Mouse (Mus musculus) lung, adult 2 months (tissue): ENCODE data around the gene E330021D16Rik.

Experiments used
- CTCF ChIP-seq: fragments of 200-500 bp; IDR thresholded peaks from 2 replicates; pipeline ENCODE4 v1.5.1; 2011; ENCODE audit warnings: mild to moderate bottlenecking, low read length, control low read depth; ENCODE audit not compliant: insufficient read depth
- POLR2A ChIP-seq: fragments of 200-500 bp; IDR thresholded peaks from 2 replicates; pipeline ENCODE4 v1.6.1; 2011; ENCODE audit warnings: low read depth, mild to moderate bottlenecking, control low read depth, low read length, borderline replicate concordance; ENCODE audit errors: extremely low read depth

GRCm38 (mm10) chr6:136429441-136429840 lies 14.1 kb upstream of the E330021D16Rik start:
- TF ChIP-seq CTCF (no peak), POLR2A (no peak)
